Mouse (Mus musculus): ENCODE results near the gene Btbd7.

The Btbd7 gene

DNA sequence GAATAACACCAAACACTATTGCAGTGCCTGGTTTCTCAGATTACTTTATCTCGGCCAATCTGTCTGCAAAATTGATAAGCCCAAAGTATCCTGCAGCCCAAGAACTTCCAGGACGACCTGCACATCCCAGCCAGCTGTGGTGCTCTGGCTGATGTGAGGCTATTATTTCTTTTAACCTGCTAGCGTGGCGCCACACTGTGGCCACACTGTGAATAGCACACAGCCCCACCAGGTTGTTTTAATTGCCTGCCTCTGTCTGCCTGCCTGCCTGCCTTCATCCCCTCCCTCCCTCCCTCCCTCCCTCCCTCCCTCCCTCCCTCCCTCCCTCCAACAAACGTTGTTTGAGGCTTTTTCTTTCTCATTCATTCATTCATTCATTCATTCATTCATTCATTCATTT lies 144.9 kb downstream of the Btbd7 start:
- peak; percentile 63 for DNase-seq (ENCODE audit: low read depth, low spot score)

DNA sequence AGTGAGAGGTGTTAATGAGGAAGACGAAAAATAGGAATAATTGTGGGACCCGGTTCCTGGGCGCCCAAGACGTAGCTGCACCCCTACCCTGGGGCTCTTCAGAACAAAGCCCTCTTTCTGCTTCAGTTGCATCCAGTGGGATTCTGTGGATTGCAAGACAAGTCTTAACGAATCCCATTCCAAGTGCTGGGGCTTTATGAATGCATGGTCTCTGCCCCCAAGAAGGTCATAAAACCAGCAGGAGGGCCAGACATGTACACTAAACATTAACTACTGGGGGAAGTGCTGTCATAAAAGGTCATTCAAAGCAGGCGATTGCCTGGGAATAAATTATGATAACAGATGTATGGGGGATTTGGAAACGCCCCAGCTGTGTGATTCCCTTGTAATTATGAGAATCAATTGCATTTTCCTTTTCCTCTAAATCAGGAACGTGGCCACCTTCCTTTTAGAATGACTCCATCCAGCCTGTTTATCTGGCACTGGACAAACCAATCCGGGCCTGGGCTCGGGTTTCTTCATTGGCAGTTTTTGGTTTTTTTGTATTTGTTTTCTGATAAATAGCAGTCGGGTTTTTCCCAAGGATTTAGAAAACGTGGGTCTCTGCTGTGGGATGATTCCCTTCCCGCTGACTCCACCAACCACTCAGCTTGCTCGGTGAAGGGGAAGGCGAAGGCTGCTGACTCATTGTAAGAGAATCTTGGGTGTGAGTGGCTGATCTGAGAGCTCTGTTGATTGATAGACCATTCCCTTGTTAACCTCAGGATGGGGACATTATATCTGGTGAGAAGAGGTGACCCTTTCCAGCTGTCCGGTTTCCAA lies 147.3 kb downstream of the Btbd7 start:
- no peak for DNase-seq (ENCODE audit: low read depth, low spot score)

All from A20 (cell line).